Comparison of ENCODE assay signal across 32 mouse cellular contexts in genomic region chr10:13135276-13135675, GRCm38 (mm10). TPM values are rescaled to one million over a fixed set of nuclear protein-coding genes. Genes with fewer than 3 reads are reported as not detected.
DNase-seq lines count a peak whose midpoint lies in the region; ATAC-seq and TF ChIP-seq lines count a peak whose summit lies in the region.
"Had no signal": no experiment of that assay in that cellular context is flagged by ENCODE, and none has a peak within 500 bp of the region (broad histone marks: within the 10 kb centered on the region; RNA-seq: fewer than 3 reads in every experiment).

No protein-coding gene starts in this region.

- no peaks in the 10 kb centered on the region for H3K9me3 ChIP-seq in forebrain, embryonic 10.5 days
- H3K9me3 ChIP-seq in forebrain, postnatal 0 days (ENCODE audit: low read length) = no peaks in the 10 kb centered on the region
- H3K9me3 ChIP-seq in intestine, embryonic 14.5 days (ENCODE audit: control insufficient read depth, low read length) = no peaks in the 10 kb centered on the region
- no peaks in the 10 kb centered on the region for H3K9me3 ChIP-seq in intestine, embryonic 15.5 days
- H3K9me3 ChIP-seq in limb, embryonic 10.5 days (replicated peaks) = no peaks in the 10 kb centered on the region
- H3K9me3 ChIP-seq: embryonic facial prominence, embryonic 12.5 days; embryonic facial prominence, embryonic 15.5 days; forebrain, embryonic 12.5 days; forebrain, embryonic 15.5 days; heart, embryonic 13.5 days; hindbrain, embryonic 12.5 days; hindbrain, embryonic 15.5 days had no signal

- no peak overlapping the region for H3K4me2 ChIP-seq in forebrain, postnatal 0 days (ENCODE audit: low read depth)
- no peak overlapping the region for H3K4me2 ChIP-seq in intestine, embryonic 14.5 days (ENCODE audit: low read length)
- no peak overlapping the region for H3K4me2 ChIP-seq in intestine, embryonic 15.5 days (replicated peaks)
- H3K4me2 ChIP-seq: embryonic facial prominence, embryonic 12.5 days; embryonic facial prominence, embryonic 15.5 days; forebrain, embryonic 12.5 days; forebrain, embryonic 15.5 days; heart, embryonic 13.5 days; hindbrain, embryonic 12.5 days; hindbrain, embryonic 15.5 days had no signal

- no peak overlapping the region for H3K9ac ChIP-seq in forebrain, postnatal 0 days
- no peak overlapping the region for H3K9ac ChIP-seq in intestine, embryonic 14.5 days (ENCODE audit: low read length)
- H3K9ac ChIP-seq in intestine, embryonic 15.5 days = no peak overlapping the region
- H3K9ac ChIP-seq: embryonic facial prominence, embryonic 12.5 days; embryonic facial prominence, embryonic 15.5 days; forebrain, embryonic 12.5 days; forebrain, embryonic 15.5 days; heart, embryonic 13.5 days; hindbrain, embryonic 12.5 days; hindbrain, embryonic 15.5 days had no signal

- DNase-seq in adrenal gland, adult (ENCODE audit: inconsistent age in 2 of 2, low spot score in 1 of 2) = peak; percentile 45 to 55
- no peak for DNase-seq in adrenal gland, postnatal 4 days (ENCODE audit: low spot score in 2 of 2)
- DNase-seq in forebrain, embryonic 10.5 days (ENCODE audit: extremely low spot score, low spot score) = peak; percentile 8
- DNase-seq in forebrain, postnatal 0 days = no peak
- DNase-seq in intestine, embryonic 14.5 days (ENCODE audit: low spot score) = peak; percentile 10
- peak; percentile 25 for DNase-seq in limb, embryonic 10.5 days (ENCODE audit: low spot score)
- DNase-seq in lung, postnatal 10 days = no peak
- DNase-seq: adrenal gland, adult 8-10 months; cerebellum, adult 18-20 months; cerebellum, adult 9-10 months; cerebellum, postnatal 25 days; gastrocnemius, postnatal 10 days; gastrocnemius, postnatal 36 days; heart, postnatal 14 days; kidney, adult 18-20 months had no signal

- no peaks in the 10 kb centered on the region for H3K27me3 ChIP-seq in forebrain, embryonic 10.5 days (ENCODE audit: poor library complexity, severe bottlenecking)
- no peaks in the 10 kb centered on the region for H3K27me3 ChIP-seq in forebrain, postnatal 0 days (ENCODE audit: insufficient read depth, low read length)
- no peaks in the 10 kb centered on the region for H3K27me3 ChIP-seq in intestine, embryonic 14.5 days (replicated peaks; ENCODE audit: control insufficient read depth, insufficient read depth, low read length)
- H3K27me3 ChIP-seq in intestine, embryonic 15.5 days (replicated peaks) = no peaks in the 10 kb centered on the region
- no peaks in the 10 kb centered on the region for H3K27me3 ChIP-seq in limb, embryonic 10.5 days (ENCODE audit: low read depth, poor library complexity, severe bottlenecking)
- H3K27me3 ChIP-seq: embryonic facial prominence, embryonic 12.5 days; embryonic facial prominence, embryonic 15.5 days; forebrain, embryonic 12.5 days; forebrain, embryonic 15.5 days; heart, embryonic 13.5 days; hindbrain, embryonic 12.5 days; hindbrain, embryonic 15.5 days had no signal

- 94% methylated on average over 7 of the region's 7 CpGs for WGBS in forebrain, embryonic 10.5 days
- WGBS in forebrain, postnatal 0 days = 94% methylated on average over 7 of the region's 7 CpGs
- 94% methylated on average over 7 of the region's 7 CpGs for WGBS in intestine, embryonic 14.5 days
- WGBS in intestine, embryonic 15.5 days = 92% methylated on average over 7 of the region's 7 CpGs
- 94% methylated on average over 7 of the region's 7 CpGs for WGBS in limb, embryonic 10.5 days

- 0 out of 2 replicates have a peak overlapping the region, but pooled peaks have one; percentile 15 for H3K27ac ChIP-seq in forebrain, embryonic 10.5 days
- H3K27ac ChIP-seq in forebrain, postnatal 0 days (ENCODE audit: low read depth, low read length) = no peak overlapping the region
- no peak overlapping the region for H3K27ac ChIP-seq in intestine, embryonic 14.5 days (ENCODE audit: low read depth)
- H3K27ac ChIP-seq in intestine, embryonic 15.5 days = no peak overlapping the region
- H3K27ac ChIP-seq in limb, embryonic 10.5 days = no peak overlapping the region
- H3K27ac ChIP-seq: embryonic facial prominence, embryonic 12.5 days; embryonic facial prominence, embryonic 15.5 days; forebrain, embryonic 12.5 days; forebrain, embryonic 15.5 days; heart, embryonic 13.5 days; hindbrain, embryonic 12.5 days; hindbrain, embryonic 15.5 days had no signal

- peaks cover 8% of the 10 kb centered on the region; the same call in 1 of the 2 replicates for H3K36me3 ChIP-seq in forebrain, embryonic 10.5 days (replicated peaks)
- no peaks in the 10 kb centered on the region for H3K36me3 ChIP-seq in forebrain, postnatal 0 days (ENCODE audit: insufficient read depth)
- H3K36me3 ChIP-seq in intestine, embryonic 14.5 days (ENCODE audit: control insufficient read depth, insufficient read depth, low read length) = no peaks in the 10 kb centered on the region; the same call in 1 of the 2 replicates
- H3K36me3 ChIP-seq in intestine, embryonic 15.5 days = no peaks in the 10 kb centered on the region
- no peaks in the 10 kb centered on the region for H3K36me3 ChIP-seq in limb, embryonic 10.5 days
- H3K36me3 ChIP-seq: embryonic facial prominence, embryonic 12.5 days; embryonic facial prominence, embryonic 15.5 days; forebrain, embryonic 12.5 days; forebrain, embryonic 15.5 days; hindbrain, embryonic 12.5 days; hindbrain, embryonic 15.5 days had no signal

- peaks cover 2% of the 10 kb centered on the region; the same call in 1 of the 2 replicates for H3K4me1 ChIP-seq in forebrain, embryonic 10.5 days
- H3K4me1 ChIP-seq in forebrain, postnatal 0 days (ENCODE audit: insufficient read depth) = no peaks in the 10 kb centered on the region
- 0 out of 2 replicates have a peak, but pooled peaks cover 2% of the 10 kb centered on the region for H3K4me1 ChIP-seq in intestine, embryonic 14.5 days (replicated peaks; ENCODE audit: control insufficient read depth, insufficient read depth, low read length)
- H3K4me1 ChIP-seq in intestine, embryonic 15.5 days (replicated peaks) = no peaks in the 10 kb centered on the region; the same call in 1 of the 2 replicates
- no peaks in the 10 kb centered on the region for H3K4me1 ChIP-seq in limb, embryonic 10.5 days
- H3K4me1 ChIP-seq: embryonic facial prominence, embryonic 12.5 days; embryonic facial prominence, embryonic 15.5 days; forebrain, embryonic 12.5 days; forebrain, embryonic 15.5 days; hindbrain, embryonic 12.5 days; hindbrain, embryonic 15.5 days had no signal

- ATAC-seq in forebrain, postnatal 0 days = no peak
- ATAC-seq in intestine, embryonic 14.5 days (replicated peaks; ENCODE audit: low FRiP score, low TSS enrichment, low read depth) = no peak
- ATAC-seq in intestine, embryonic 15.5 days = no peak
- ATAC-seq: activated CD4-positive, CD25-positive, alpha-beta regulatory T cell, adult 4 months; forebrain, embryonic 15.5 days; intestine, embryonic 16.5 days had no signal

- TF ChIP-seq CTCF in forebrain, postnatal 0 days (IDR thresholded peaks at IDR 0.05; ENCODE audit: low read depth) = no peak

- no peak overlapping the region for H3K4me3 ChIP-seq in forebrain, embryonic 10.5 days
- no peak overlapping the region for H3K4me3 ChIP-seq in forebrain, postnatal 0 days (ENCODE audit: low read depth, low read length)
- no peak overlapping the region for H3K4me3 ChIP-seq in intestine, embryonic 14.5 days (ENCODE audit: low read depth, low read length)
- H3K4me3 ChIP-seq in intestine, embryonic 15.5 days (replicated peaks) = no peak overlapping the region
- no peak overlapping the region for H3K4me3 ChIP-seq in limb, embryonic 10.5 days
- H3K4me3 ChIP-seq: embryonic facial prominence, embryonic 12.5 days; embryonic facial prominence, embryonic 15.5 days; forebrain, embryonic 12.5 days; forebrain, embryonic 15.5 days; heart, embryonic 13.5 days; hindbrain, embryonic 12.5 days; hindbrain, embryonic 15.5 days had no signal

RNA-seq across cellular contexts. Expression of gene Zc2hc1b, which starts 42.5 kb away (rescaled TPM):
- total RNA-seq in adrenal gland, postnatal 4 days (2021) = not detected
- not detected in 2 replicates for polyA plus RNA-seq in forebrain, embryonic 10.5 days (2016; fragmentation: Nextera tagmentation; extraction: Ambion mirVana)
- not detected in 2 replicates for total RNA-seq in forebrain, postnatal 0 days (2014; rRNA removed)
- not detected in 2 replicates for polyA plus RNA-seq in forebrain, postnatal 0 days (2015; fragmentation: Nextera tagmentation; extraction: Ambion mirVana)
- polyA plus RNA-seq in intestine, embryonic 14.5 days (2014; fragmentation: Nextera tagmentation; extraction: Ambion mirVana) = not detected in 2 replicates
- polyA plus RNA-seq in intestine, embryonic 15.5 days (2015; fragmentation: Nextera tagmentation; extraction: Ambion mirVana) = not detected in 2 replicates
- polyA plus RNA-seq in limb, embryonic 10.5 days (2016; fragmentation: Nextera tagmentation; extraction: Ambion mirVana) = not detected in 2 replicates
- total RNA-seq: adrenal gland, adult 8-10 months; common myeloid progenitor, adult 5-6 weeks; ES-E14; gastrocnemius, adult 18-20 months; gastrocnemius, postnatal 10 days; gastrocnemius, postnatal 36 days; granulocyte monocyte progenitor cell, adult 5-6 weeks; heart, postnatal 14 days; hematopoietic stem cell, adult 5-6 weeks had no signal
- polyA plus RNA-seq: activated CD4-positive, CD25-positive, alpha-beta regulatory T cell, adult 4 months; brain, embryonic 14.5 days; embryonic facial prominence, embryonic 12.5 days; embryonic facial prominence, embryonic 15.5 days; forebrain, embryonic 12.5 days; forebrain, embryonic 15.5 days; heart, embryonic 13.5 days; heart, embryonic 16.5 days; hindbrain, embryonic 12.5 days; hindbrain, embryonic 15.5 days; intestine, embryonic 16.5 days had no signal

RNA-seq across cellular contexts. Expression of gene Ltv1, which starts 57.7 kb away (rescaled TPM):
- 10 to 100 TPM; 37.1 to 38.6 TPM for total RNA-seq in adrenal gland, postnatal 4 days (2021)
- 75.5 and 82.0 TPM in 2 replicates for polyA plus RNA-seq in forebrain, embryonic 10.5 days (2016; fragmentation: Nextera tagmentation; extraction: Ambion mirVana)
- total RNA-seq in forebrain, postnatal 0 days (2014; rRNA removed) = 11.3 and 15.5 TPM in 2 replicates
- 21.4 and 27.9 TPM in 2 replicates for polyA plus RNA-seq in forebrain, postnatal 0 days (2015; fragmentation: Nextera tagmentation; extraction: Ambion mirVana)
- 80.1 and 87.2 TPM in 2 replicates for polyA plus RNA-seq in intestine, embryonic 14.5 days (2014; fragmentation: Nextera tagmentation; extraction: Ambion mirVana)
- polyA plus RNA-seq in intestine, embryonic 15.5 days (2015; fragmentation: Nextera tagmentation; extraction: Ambion mirVana) = 74.6 and 82.0 TPM in 2 replicates
- 65.3 and 68.0 TPM in 2 replicates for polyA plus RNA-seq in limb, embryonic 10.5 days (2016; fragmentation: Nextera tagmentation; extraction: Ambion mirVana)

Comparison
In these comparisons a context has a peak if more than half of its experiments do, and no peak if none do; other contexts are left out.
1. DNase-seq: peak in adrenal gland, adult (2 of 2), forebrain, embryonic 10.5 days (single experiment), intestine, embryonic 14.5 days (single experiment) and limb, embryonic 10.5 days (single experiment); none in adrenal gland, postnatal 4 days (0 of 2), forebrain, postnatal 0 days (single experiment) and lung, postnatal 10 days (single experiment).